Mouse (Mus musculus) thymus, adult 2 months (tissue): Measurements from ENCODE around the gene Polg. TPM values are rescaled to one million over a fixed set of nuclear protein-coding genes. Genes with fewer than 3 reads are reported as not detected.

Experiments used
- DNase-seq: peaks from one replicate; pipeline ENCODE4 v3.0.0; 2021
- H3K27ac ChIP-seq: fragments of 200-500 bp; 2 replicates; pipeline ENCODE4 v1.5.1; 2012; ENCODE audit warnings: low read length, control low read depth; ENCODE audit not compliant: control insufficient read depth, insufficient read depth
- H3K27me3 ChIP-seq: fragments of 200-500 bp; 2 replicates; pipeline ENCODE4 v1.6.1; 2012; ENCODE audit warnings: mild to moderate bottlenecking, low read length, moderate library complexity, mixed read lengths; ENCODE audit not compliant: control insufficient read depth, insufficient read depth
- H3K36me3 ChIP-seq: fragments of 200-500 bp; 2 replicates; pipeline ENCODE4 v1.6.1; 2012; ENCODE audit warnings: mild to moderate bottlenecking, low read length, moderate library complexity; ENCODE audit not compliant: control insufficient read depth, insufficient read depth
- H3K4me1 ChIP-seq: fragments of 200-500 bp; replicated peaks from 2 replicates; pipeline ENCODE4 v1.6.1; 2012; ENCODE audit warnings: low read length; ENCODE audit not compliant: control insufficient read depth, insufficient read depth
- H3K4me3 ChIP-seq: fragments of 200-500 bp; 2 replicates; pipeline ENCODE4 v1.5.1; 2012; ENCODE audit warnings: mild to moderate bottlenecking, low read length, control low read depth, moderate library complexity; ENCODE audit not compliant: control insufficient read depth, insufficient read depth
- CTCF ChIP-seq: fragments of 200-500 bp; IDR thresholded peaks from 2 replicates; pipeline ENCODE4 v1.5.1; 2012; ENCODE audit warnings: mild to moderate bottlenecking, control low read depth, low read length, moderate library complexity, borderline replicate concordance; ENCODE audit not compliant: control insufficient read depth, poor library complexity, insufficient read depth; ENCODE audit errors: extremely low read depth
- POLR2A ChIP-seq: fragments of 200-500 bp; IDR thresholded peaks from 2 replicates; pipeline ENCODE4 v1.6.1; 2012; ENCODE audit warnings: mild to moderate bottlenecking, low read length, control low read depth, moderate library complexity; ENCODE audit not compliant: control insufficient read depth, poor library complexity, insufficient read depth; ENCODE audit errors: extremely low read depth
- WGBS: fragments of 180-500 bp; shearing (Covaris S2); methylation state at CpG from one replicate; pipeline ENCODE4 v1.1.7; 2018; 5-methylcytosine and 5-hydroxymethylcytosine counted together
- polyA plus RNA-seq: library from polyadenylated mRNA; depleted of rRNA; stranded (reverse); fragments of >200 nt; gene quantifications from 2 replicates; pipeline ENCODE4 v1.2.3, GENCODE M21; 2012

The Polg gene
- polyA plus RNA-seq, 1 experiment, result 164 TPM

DNA sequence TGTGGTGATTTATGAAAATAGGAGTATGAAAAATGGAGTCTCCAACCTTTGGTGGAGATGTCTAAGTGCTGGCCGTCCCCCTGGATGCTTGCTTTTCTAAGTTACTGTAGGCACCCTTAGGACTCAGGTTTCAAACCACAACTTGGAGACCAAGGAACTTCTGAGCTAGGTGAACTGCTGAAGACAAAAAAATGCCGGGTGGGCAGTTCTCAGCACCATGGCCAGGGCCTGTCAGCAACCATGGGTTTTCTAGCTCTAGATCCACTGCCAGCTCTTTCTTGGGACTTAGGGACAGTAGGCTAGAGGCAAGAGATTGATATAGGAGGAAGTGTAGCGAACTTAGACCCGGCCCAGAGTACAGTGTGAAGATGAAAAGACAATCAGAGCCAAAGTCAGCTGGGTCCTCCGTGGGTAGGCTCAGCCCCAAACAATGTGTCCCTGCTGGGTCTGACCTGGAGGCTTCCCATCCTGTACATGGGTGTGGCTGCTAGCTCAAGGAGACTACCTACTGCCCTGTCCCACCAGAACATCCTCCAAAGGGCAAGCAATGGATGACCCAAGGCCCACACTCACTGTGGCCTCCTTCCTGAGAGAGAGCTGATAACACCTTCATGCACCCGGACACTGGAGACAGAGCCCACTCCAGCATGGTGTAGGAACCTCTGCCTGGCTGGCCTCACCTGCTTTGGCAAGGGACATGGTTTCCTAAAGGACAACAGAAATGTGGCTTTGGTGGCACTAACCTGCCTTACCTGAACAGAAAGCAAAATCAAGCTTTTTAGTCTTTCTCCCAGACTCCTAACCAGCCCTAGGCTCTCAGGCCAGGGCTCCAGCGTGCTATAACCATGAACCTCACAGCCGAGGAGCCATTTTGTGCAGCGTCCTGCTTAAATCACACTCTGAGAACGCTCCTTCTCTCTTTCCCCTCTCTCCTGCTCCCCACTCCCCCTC is 36.3 kb upstream of the Polg start:
- Histone ChIP-seq H3K4me1 (no peaks in the 10 kb centered on the region), H3K27ac (no peak overlapping the region), H3K27me3 (peaks cover 29% of the 10 kb centered on the region), H3K4me3 (no peak overlapping the region), H3K36me3 (no peaks in the 10 kb centered on the region)
- TF ChIP-seq CTCF, result no peak
- no peak for TF ChIP-seq POLR2A
- 12% methylated on average over 10 of the region's 10 CpGs for WGBS
- no peak for DNase-seq

DNA sequence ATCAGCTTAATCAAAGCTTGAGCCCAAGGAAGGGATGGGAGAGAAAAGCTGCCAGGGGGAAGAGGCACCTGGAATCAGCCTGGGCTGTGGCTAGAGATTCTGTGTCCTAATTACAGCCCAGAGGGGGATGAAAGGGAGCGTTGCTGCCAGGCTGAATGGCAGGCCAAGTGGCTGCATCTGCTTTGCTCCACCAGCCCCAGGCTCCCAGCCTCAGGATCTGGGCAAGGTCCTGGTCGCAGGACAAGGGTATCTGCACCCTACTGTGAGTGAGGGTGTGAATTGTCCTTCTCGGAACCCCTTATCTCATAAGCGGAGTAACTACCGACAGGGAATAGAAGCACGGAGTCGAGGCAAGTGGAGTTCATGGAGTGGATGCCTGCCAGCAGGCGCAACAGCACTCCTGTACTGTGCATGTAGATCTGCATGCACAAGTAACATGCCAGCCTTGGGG is 35.4 kb upstream of the Polg start:
- no peaks in the 10 kb centered on the region for H3K4me1 ChIP-seq
- H3K36me3 ChIP-seq, result no peaks in the 10 kb centered on the region
- no peak overlapping the region for H3K27ac ChIP-seq
- H3K27me3 ChIP-seq, result peaks cover 28% of the 10 kb centered on the region
- no peak for DNase-seq
- 12% methylated on average over 8 of the region's 8 CpGs for WGBS
- no peak overlapping the region for H3K4me3 ChIP-seq
- TF ChIP-seq POLR2A, result no peak
- no peak for TF ChIP-seq CTCF

DNA sequence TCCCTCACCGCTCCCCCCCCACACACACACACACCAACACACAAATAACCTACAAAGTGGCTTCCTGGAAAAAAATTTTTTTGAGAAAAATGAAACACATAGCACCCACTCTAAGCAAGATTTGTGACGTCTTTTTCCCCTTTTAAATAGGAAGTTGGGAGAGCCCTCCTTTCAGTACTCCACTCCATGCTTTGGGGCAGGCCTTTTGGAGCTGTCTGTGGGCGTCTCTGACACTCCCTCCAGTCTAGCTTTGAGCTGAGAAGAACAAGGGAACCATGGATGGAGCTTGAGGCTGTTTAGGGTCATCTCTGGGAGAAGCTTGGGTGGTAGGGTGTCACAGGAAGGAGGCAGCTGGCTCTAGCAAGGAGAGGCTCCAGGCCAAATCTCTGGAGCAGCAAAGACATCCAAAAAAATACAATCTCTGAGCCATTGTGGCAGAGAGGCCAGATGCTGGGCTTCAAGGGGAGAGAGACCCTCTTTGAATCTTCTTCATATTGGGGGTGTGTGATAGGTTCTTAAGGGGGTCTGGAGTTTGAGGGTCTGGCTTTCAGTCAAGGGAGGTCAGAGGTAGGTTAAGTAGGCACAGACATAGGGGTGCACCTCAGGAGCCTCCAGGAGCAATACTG is 34.6 kb upstream of the Polg start:
- 20% methylated on average over 3 of the region's 3 CpGs for WGBS
- Histone ChIP-seq H3K36me3 (no peaks in the 10 kb centered on the region), H3K27me3 (peaks cover 23% of the 10 kb centered on the region), H3K4me3 (no peak overlapping the region), H3K27ac (no peak overlapping the region), H3K4me1 (no peaks in the 10 kb centered on the region)
- no peak for TF ChIP-seq CTCF
- no peak for TF ChIP-seq POLR2A
- DNase-seq, result no peak

DNA sequence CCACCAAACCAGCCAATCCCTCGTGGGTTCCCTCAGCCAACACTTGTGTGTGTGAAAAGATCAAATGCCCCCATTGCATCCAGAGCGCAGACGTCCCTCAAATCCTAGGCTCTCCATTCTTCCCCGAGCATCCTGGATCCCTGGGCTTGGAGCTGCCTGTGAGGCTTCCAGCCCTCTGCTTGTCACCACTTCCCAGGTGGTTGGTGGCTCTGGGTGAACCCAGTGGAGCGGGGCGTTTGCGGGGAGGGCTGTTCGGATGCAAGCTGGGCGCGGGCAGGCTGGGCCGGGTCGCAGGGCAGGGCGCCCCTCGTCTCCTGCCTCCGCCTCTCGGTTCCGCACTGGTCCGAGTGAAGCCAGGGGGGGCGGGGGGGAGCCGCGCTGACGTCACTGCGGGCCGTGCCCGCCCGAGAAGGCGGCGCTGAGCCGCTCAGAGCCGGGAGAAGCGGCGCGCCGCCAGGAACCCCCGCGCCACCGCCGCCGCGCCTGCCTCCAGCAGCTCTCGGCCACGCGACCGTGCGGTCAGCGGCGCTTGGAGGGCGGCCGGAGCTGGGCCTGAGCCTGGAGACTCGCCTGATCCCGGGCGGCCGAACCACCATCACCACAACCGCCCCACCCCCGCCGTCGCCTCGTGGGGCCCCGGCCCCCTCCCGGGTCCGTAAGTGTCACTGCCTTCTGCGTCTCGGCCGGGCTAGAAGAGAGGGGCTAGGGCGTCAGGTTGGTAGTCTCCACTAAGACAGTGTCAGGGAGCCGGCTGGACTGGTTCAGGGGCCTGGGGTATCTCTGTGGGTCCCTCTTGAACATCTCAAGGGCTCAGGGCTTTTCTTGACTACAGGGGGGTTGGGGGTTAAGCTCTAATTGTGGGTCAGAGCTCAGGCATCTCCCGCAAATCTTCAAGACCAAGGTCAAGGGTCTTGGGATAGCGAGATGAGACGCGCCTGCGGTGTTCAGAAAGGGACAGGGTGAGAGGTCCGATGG is 33.7 kb upstream of the Polg start:
- no peak overlapping the region for H3K4me3 ChIP-seq
- no peak overlapping the region for H3K27ac ChIP-seq
- DNase-seq, result no peak
- peaks cover 18% of the 10 kb centered on the region for H3K27me3 ChIP-seq
- TF ChIP-seq POLR2A, result no peak
- no peak for TF ChIP-seq CTCF
- no peaks in the 10 kb centered on the region for H3K36me3 ChIP-seq
- 5% methylated on average over 67 of the region's 72 CpGs for WGBS
- no peaks in the 10 kb centered on the region for H3K4me1 ChIP-seq

DNA sequence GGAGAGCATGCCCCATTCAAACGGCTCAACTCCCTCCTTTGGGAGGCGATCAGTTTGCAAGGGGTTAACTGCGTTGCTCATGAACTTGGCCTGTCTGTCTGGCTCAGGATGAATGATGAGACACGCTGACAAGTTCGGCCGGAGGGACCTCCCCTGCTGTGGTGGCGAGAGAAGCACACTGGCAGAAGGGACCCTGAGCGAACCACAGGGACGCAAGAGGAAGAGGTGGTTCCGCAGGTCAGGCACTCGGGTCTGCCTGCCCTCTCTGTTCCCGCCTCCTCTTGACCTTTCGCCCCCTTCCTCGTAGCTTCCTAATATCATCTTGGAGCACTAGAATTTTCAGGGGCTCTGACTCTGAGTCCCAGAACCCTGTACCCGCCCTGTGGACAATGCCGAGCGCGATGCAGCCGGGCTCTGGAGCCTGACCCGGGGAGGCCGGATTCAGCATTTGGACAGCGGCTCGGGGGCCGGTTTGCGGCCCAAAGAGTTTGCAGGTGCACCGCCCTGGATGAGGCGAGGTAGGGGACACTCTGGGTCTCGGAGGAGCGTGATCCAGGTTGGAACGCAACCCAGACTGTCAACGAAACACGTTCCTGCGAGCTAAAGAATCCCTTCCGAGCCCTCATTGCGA is 32.9 kb upstream of the Polg start:
- Histone ChIP-seq H3K4me3 (no peak overlapping the region), H3K27ac (no peak overlapping the region), H3K27me3 (peaks cover 10% of the 10 kb centered on the region), H3K4me1 (no peaks in the 10 kb centered on the region), H3K36me3 (no peaks in the 10 kb centered on the region)
- TF ChIP-seq CTCF (no peak), POLR2A (no peak)
- DNase-seq, result peak; percentile 22
- 3% methylated on average over 35 of the region's 35 CpGs for WGBS

DNA sequence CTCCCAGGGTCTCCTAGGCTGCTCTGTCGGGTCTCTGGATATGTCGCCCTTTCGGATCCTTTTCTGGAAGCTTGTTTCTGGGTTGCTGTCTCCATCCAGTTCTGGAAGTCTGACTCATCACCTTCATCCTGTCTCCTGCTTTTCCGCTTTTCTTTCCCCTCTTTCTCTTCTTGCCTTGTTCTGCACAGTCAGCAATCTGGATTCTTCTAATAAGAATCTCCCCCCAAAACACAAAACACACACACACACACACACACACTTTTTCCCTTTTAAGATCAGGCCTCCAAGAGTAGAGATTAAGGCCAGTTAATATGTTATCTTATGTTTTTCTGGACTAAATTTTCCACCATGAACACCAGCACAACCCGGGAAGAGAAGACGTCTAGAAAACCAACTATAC is 32.2 kb upstream of the Polg start:
- Histone ChIP-seq H3K4me1 (no peaks in the 10 kb centered on the region), H3K4me3 (no peak overlapping the region), H3K27ac (no peak overlapping the region), H3K27me3 (peaks cover 9% of the 10 kb centered on the region), H3K36me3 (no peaks in the 10 kb centered on the region)
- 18% methylated on average over 6 of the region's 6 CpGs for WGBS
- no peak for DNase-seq
- TF ChIP-seq POLR2A (no peak), CTCF (no peak)
